Mouse (Mus musculus) neutrophil, adult 5-6 weeks (primary cell): Measurements from ENCODE around the gene Zfp85. TPM values are rescaled to one million over a fixed set of nuclear protein-coding genes. Genes with fewer than 3 reads are reported as not detected.

Experiments
- total RNA-seq: library from RNA; stranded (forward); fragments of 200-1000 nt; gene quantifications from 2 replicates; pipeline ENCODE4 v1.2.3, GENCODE M21; 2017

The Zfp85 gene
- total RNA-seq, 1 experiment from 2014 or later, result 13.5 TPM

Other genes starting within 250 kb of the Zfp85 start
- gene Gm26965, start 229.1 kb downstream of the Zfp85 start, total RNA-seq, result 0.93 TPM in 1 of 2 replicates, not detected in the other
- 24.4 and 30.7 TPM in 2 replicates for gene Zfp87, start 229.1 kb downstream of the Zfp85 start, total RNA-seq
- gene Zfp748, start 201.4 kb downstream of the Zfp85 start, total RNA-seq, result 17.6 and 17.7 TPM in 2 replicates
- 29.2 and 30.2 TPM in 2 replicates for gene Zfp729b, start 145.5 kb downstream of the Zfp85 start, total RNA-seq
- not detected in 2 replicates for gene Gm49345, start 117.5 kb downstream of the Zfp85 start, total RNA-seq
- gene Zfp729a, start 117.4 kb downstream of the Zfp85 start, total RNA-seq, result 19.4 and 26.9 TPM in 2 replicates
- 14.3 and 16.9 TPM in 2 replicates for gene Zfp738, start 68.2 kb downstream of the Zfp85 start, total RNA-seq
- gene Zfp65, start 26.1 kb downstream of the Zfp85 start, total RNA-seq, result 11.0 and 20.7 TPM in 2 replicates
- gene Zfp493, start 24.5 kb upstream of the Zfp85 start, total RNA-seq, result 0.74 and 2.0 TPM in 2 replicates
- 9.0 and 10.9 TPM in 2 replicates for gene Zfp273, start 58.5 kb upstream of the Zfp85 start, total RNA-seq
- gene Gm10037, start 75.9 kb upstream of the Zfp85 start, total RNA-seq, result 2.5 and 3.8 TPM in 2 replicates
- not detected in 2 replicates for gene BC048507, start 108.1 kb upstream of the Zfp85 start, total RNA-seq